Mouse (Mus musculus) forebrain, embryonic 11.5 days (tissue): Measurements from ENCODE around the gene Fank1. TPM values are rescaled to one million over a fixed set of nuclear protein-coding genes. Genes with fewer than 3 reads are reported as not detected.
A peak's percentile ranks its signal among the peaks of the same experiment; 100 is the strongest.

Source experiments
- ATAC-seq: fragments of 200-750 bp; cut with Nextera tagmentation; replicated peaks from 2 replicates; pipeline ENCODE4 v1.8.0; 2017; ENCODE audit warnings: moderate TSS enrichment; ENCODE audit not compliant: low FRiP score
- DNase-seq: peaks from one replicate; pipeline ENCODE4 v3.0.0-alpha.2; 2017; ENCODE audit warnings: low spot score
- H3K27ac ChIP-seq: fragments of 300-500 bp; sonication (generic); 2 replicates; pipeline ENCODE4 v1.5.1; 2014; ENCODE audit warnings: low read depth, low read length
- H3K27me3 ChIP-seq: fragments of 300-500 bp; sonication (generic); 2 replicates; pipeline ENCODE4 v1.6.1; 2014; ENCODE audit warnings: mild to moderate bottlenecking, low read length, mixed read lengths; ENCODE audit not compliant: control insufficient read depth, insufficient read depth
- H3K36me3 ChIP-seq: fragments of 300-500 bp; sonication (generic); 2 replicates; pipeline ENCODE4 v1.6.1; 2014; ENCODE audit warnings: mild to moderate bottlenecking, low read length, moderate library complexity, mixed read lengths; ENCODE audit not compliant: control insufficient read depth, insufficient read depth
- H3K4me1 ChIP-seq: fragments of 300-500 bp; sonication (generic); replicated peaks from 2 replicates; pipeline ENCODE4 v1.6.1; 2014; ENCODE audit warnings: low read length, mixed read lengths; ENCODE audit not compliant: control insufficient read depth, insufficient read depth
- H3K4me2 ChIP-seq: fragments of 300-500 bp; sonication (generic); 2 replicates; pipeline ENCODE4 v1.6.1; 2014; ENCODE audit warnings: low read depth, mild to moderate bottlenecking, low read length, moderate library complexity, mixed read lengths; ENCODE audit not compliant: severe bottlenecking
- H3K4me3 ChIP-seq: fragments of 300-500 bp; sonication (generic); 2 replicates; pipeline ENCODE4 v1.5.1; 2014; ENCODE audit warnings: low read depth, low read length
- H3K9ac ChIP-seq: fragments of 300-500 bp; sonication (generic); 2 replicates; pipeline ENCODE4 v1.6.1; 2014; ENCODE audit warnings: low read length
- H3K9me3 ChIP-seq: fragments of 300-500 bp; sonication (generic); 2 replicates; pipeline ENCODE4 v1.6.1; 2016; ENCODE audit warnings: low read length, mixed read lengths; ENCODE audit not compliant: control insufficient read depth
- WGBS: fragments of 180-500 bp; shearing (Covaris S2); extraction: QIAGEN DNeasy Blood & Tissue Kit; methylation state at CpG from one replicate; pipeline ENCODE4 v1.1.7; 2014; 5-methylcytosine and 5-hydroxymethylcytosine counted together
- polyA plus RNA-seq: library from polyadenylated mRNA; unstranded; fragments of >200 nt; fragmentation: Nextera tagmentation; extraction: Ambion mirVana; gene quantifications from 2 replicates; pipeline ENCODE4 v1.2.1, GENCODE M21; 2014

Fank1 gene
- polyA plus RNA-seq, 1 experiment from 2014 or later = 1.5 TPM

- Histone ChIP-seq H3K9ac (no peak overlapping the region), H3K4me3 (no peak overlapping the region), H3K36me3 (no peaks in the 10 kb centered on the region), H3K4me1 (no peaks in the 10 kb centered on the region), H3K4me2 (no peak overlapping the region), H3K27me3 (no peaks in the 10 kb centered on the region), H3K9me3 (no peaks in the 10 kb centered on the region), H3K27ac (no peak overlapping the region)
- DNase-seq = no peak
- ATAC-seq = no peak
- WGBS = 45% methylated on average over 1 of the region's 1 CpGs
These were observed 16.1 kb downstream of the Fank1 start for GRCm38 (mm10) chr7:133792771-133793170.

GRCm38 (mm10) chr7:133793248-133794131 is 16.8 kb downstream of the Fank1 start:
- Histone ChIP-seq H3K9ac (no peak overlapping the region), H3K9me3 (no peaks in the 10 kb centered on the region), H3K4me3 (no peak overlapping the region), H3K4me2 (no peak overlapping the region), H3K27me3 (no peaks in the 10 kb centered on the region), H3K36me3 (no peaks in the 10 kb centered on the region), H3K27ac (no peak overlapping the region), H3K4me1 (no peaks in the 10 kb centered on the region)
- WGBS = 79% methylated on average over 10 of the region's 10 CpGs
- DNase-seq (no peak), ATAC-seq (no peak)

GRCm38 (mm10) chr7:133794720-133795119 is 18.1 kb downstream of the Fank1 start:
- Histone ChIP-seq H3K9me3 (no peaks in the 10 kb centered on the region), H3K27ac (no peak overlapping the region), H3K4me3 (no peak overlapping the region), H3K4me1 (no peaks in the 10 kb centered on the region), H3K27me3 (no peaks in the 10 kb centered on the region), H3K9ac (no peak overlapping the region), H3K4me2 (no peak overlapping the region), H3K36me3 (no peaks in the 10 kb centered on the region)
- WGBS = 86% methylated on average over 2 of the region's 2 CpGs
- DNase-seq (no peak), ATAC-seq (no peak)

- no peaks in the 10 kb centered on the region for H3K9me3 ChIP-seq
- DNase-seq = no peak
- no peaks in the 10 kb centered on the region for H3K27me3 ChIP-seq
- 81% methylated on average over 5 of the region's 5 CpGs for WGBS
- no peak overlapping the region for H3K4me2 ChIP-seq
- no peak overlapping the region for H3K9ac ChIP-seq
- no peak overlapping the region for H3K27ac ChIP-seq
- no peak for ATAC-seq
- H3K4me3 ChIP-seq = no peak overlapping the region
- H3K36me3 ChIP-seq = no peaks in the 10 kb centered on the region
- no peaks in the 10 kb centered on the region for H3K4me1 ChIP-seq
These were observed 23.3 kb downstream of the Fank1 start for GRCm38 (mm10) chr7:133799928-133800327.

GRCm38 (mm10) chr7:133801823-133802222 is 25.2 kb downstream of the Fank1 start:
- Histone ChIP-seq H3K36me3 (no peaks in the 10 kb centered on the region), H3K4me2 (no peak overlapping the region), H3K4me3 (no peak overlapping the region), H3K9me3 (no peaks in the 10 kb centered on the region), H3K27ac (no peak overlapping the region), H3K4me1 (no peaks in the 10 kb centered on the region), H3K27me3 (no peaks in the 10 kb centered on the region), H3K9ac (no peak overlapping the region)
- ATAC-seq (no peak), DNase-seq (no peak)
- 74% methylated on average over 6 of the region's 6 CpGs for WGBS

GRCm38 (mm10) chr7:133805614-133806175 is 29.0 kb downstream of the Fank1 start:
- no peak overlapping the region for H3K4me3 ChIP-seq
- DNase-seq (peak; percentile 72), ATAC-seq (no peak)
- H3K9me3 ChIP-seq = no peaks in the 10 kb centered on the region
- H3K4me1 ChIP-seq = no peaks in the 10 kb centered on the region
- WGBS = 62% methylated on average over 7 of the region's 7 CpGs
- no peak overlapping the region for H3K9ac ChIP-seq
- no peaks in the 10 kb centered on the region for H3K27me3 ChIP-seq
- no peaks in the 10 kb centered on the region for H3K36me3 ChIP-seq
- no peak overlapping the region for H3K27ac ChIP-seq
- no peak overlapping the region for H3K4me2 ChIP-seq

- ATAC-seq (no peak), DNase-seq (no peak)
- no peak overlapping the region for H3K9ac ChIP-seq
- no peaks in the 10 kb centered on the region for H3K9me3 ChIP-seq
- no peaks in the 10 kb centered on the region for H3K4me1 ChIP-seq
- no peak overlapping the region for H3K4me2 ChIP-seq
- H3K27me3 ChIP-seq = no peaks in the 10 kb centered on the region
- no peak overlapping the region for H3K4me3 ChIP-seq
- 80% methylated on average over 7 of the region's 7 CpGs for WGBS
- H3K27ac ChIP-seq = no peak overlapping the region
- H3K36me3 ChIP-seq = no peaks in the 10 kb centered on the region
These were observed 36.3 kb downstream of the Fank1 start for GRCm38 (mm10) chr7:133812927-133813326.

GRCm38 (mm10) chr7:133813331-133813730 is 36.7 kb downstream of the Fank1 start:
- no peaks in the 10 kb centered on the region for H3K27me3 ChIP-seq
- no peaks in the 10 kb centered on the region for H3K4me1 ChIP-seq
- H3K27ac ChIP-seq = no peak overlapping the region
- 90% methylated on average over 4 of the region's 4 CpGs for WGBS
- H3K9me3 ChIP-seq = no peaks in the 10 kb centered on the region
- H3K4me2 ChIP-seq = no peak overlapping the region
- no peak overlapping the region for H3K9ac ChIP-seq
- no peaks in the 10 kb centered on the region for H3K36me3 ChIP-seq
- ATAC-seq (no peak), DNase-seq (no peak)
- no peak overlapping the region for H3K4me3 ChIP-seq

GRCm38 (mm10) chr7:133823751-133824150 is 47.1 kb downstream of the Fank1 start:
- Histone ChIP-seq H3K36me3 (no peaks in the 10 kb centered on the region), H3K4me3 (no peak overlapping the region), H3K27ac (no peak overlapping the region), H3K4me1 (no peaks in the 10 kb centered on the region), H3K27me3 (no peaks in the 10 kb centered on the region), H3K4me2 (no peak overlapping the region), H3K9me3 (no peaks in the 10 kb centered on the region), H3K9ac (no peak overlapping the region)
- ATAC-seq (no peak), DNase-seq (no peak)
- 86% methylated on average over 6 of the region's 6 CpGs for WGBS
